Mouse (Mus musculus) lung, postnatal 0 days (tissue): ENCODE data around the gene Lim2. TPM values are rescaled to one million over a fixed set of nuclear protein-coding genes. Genes with fewer than 3 reads are reported as not detected.

Experiments
- ATAC-seq: fragments of 200-750 bp; cut with Nextera tagmentation; 2 replicates; pipeline ENCODE4 v1.8.0; 2017; ENCODE audit warnings: moderate library complexity
- DNase-seq: peaks from one replicate; pipeline ENCODE4 v3.0.0-alpha.2; 2016; ENCODE audit warnings: low spot score
- H3K27ac ChIP-seq: fragments of 300-500 bp; sonication (generic); 2 replicates; pipeline ENCODE4 v1.5.1; 2014; ENCODE audit warnings: antibody characterized with exemption, mild to moderate bottlenecking, low read length, mixed read lengths
- H3K27me3 ChIP-seq: fragments of 300-500 bp; sonication (generic); replicated peaks from 2 replicates; pipeline ENCODE4 v1.6.1; 2014; ENCODE audit warnings: low read length, mixed read lengths; ENCODE audit not compliant: insufficient read depth
- H3K36me3 ChIP-seq: fragments of 300-500 bp; sonication (generic); 2 replicates; pipeline ENCODE4 v1.6.1; 2014; ENCODE audit warnings: low read length, mixed read lengths; ENCODE audit not compliant: insufficient read depth
- H3K4me1 ChIP-seq: fragments of 300-500 bp; sonication (generic); 2 replicates; pipeline ENCODE4 v1.6.1; 2014; ENCODE audit warnings: antibody characterized with exemption, low read depth, low read length, mixed read lengths; ENCODE audit not compliant: insufficient read depth
- H3K4me2 ChIP-seq: fragments of 300-500 bp; sonication (generic); replicated peaks from 2 replicates; pipeline ENCODE4 v1.6.1; 2014; ENCODE audit warnings: low read depth, mild to moderate bottlenecking, low read length, moderate library complexity, mixed read lengths
- H3K4me3 ChIP-seq: fragments of 300-500 bp; sonication (generic); 2 replicates; pipeline ENCODE4 v1.5.1; 2014; ENCODE audit warnings: low read depth, low read length
- H3K9ac ChIP-seq: fragments of 300-500 bp; sonication (generic); replicated peaks from 2 replicates; pipeline ENCODE4 v1.6.1; 2014; ENCODE audit warnings: low read depth, mild to moderate bottlenecking
- H3K9me3 ChIP-seq: fragments of 300-500 bp; sonication (generic); 2 replicates; pipeline ENCODE4 v1.6.1; 2016; ENCODE audit warnings: low read length, mixed read lengths
- CTCF ChIP-seq: IDR thresholded peaks from 2 replicates; pipeline ENCODE4 v1.5.1; 2016; ENCODE audit warnings: antibody characterized with exemption, mild to moderate bottlenecking
- EP300 ChIP-seq: IDR thresholded peaks from 2 replicates; pipeline ENCODE4 v1.6.1; 2016; ENCODE audit warnings: antibody characterized with exemption, mild to moderate bottlenecking, control low read depth
- WGBS: fragments of 180-500 bp; shearing (Covaris S2); extraction: QIAGEN DNeasy Blood & Tissue Kit; methylation state at CpG from one replicate; pipeline ENCODE4 v1.1.7; 2014; 5-methylcytosine and 5-hydroxymethylcytosine counted together
- microRNA-seq: library from miRNA; unstranded; fragments of <30 nt; microRNA quantifications from one replicate; pipeline ENCODE4, GENCODE M21; 2016
- polyA plus RNA-seq: library from polyadenylated mRNA; unstranded; fragments of >200 nt; fragmentation: Nextera tagmentation; extraction: Ambion mirVana; gene quantifications from 2 replicates; pipeline ENCODE4 v1.2.1, GENCODE M21; 2015

Lim2 gene
- polyA plus RNA-seq, 1 experiment from 2014 or later: not detected

DNA sequence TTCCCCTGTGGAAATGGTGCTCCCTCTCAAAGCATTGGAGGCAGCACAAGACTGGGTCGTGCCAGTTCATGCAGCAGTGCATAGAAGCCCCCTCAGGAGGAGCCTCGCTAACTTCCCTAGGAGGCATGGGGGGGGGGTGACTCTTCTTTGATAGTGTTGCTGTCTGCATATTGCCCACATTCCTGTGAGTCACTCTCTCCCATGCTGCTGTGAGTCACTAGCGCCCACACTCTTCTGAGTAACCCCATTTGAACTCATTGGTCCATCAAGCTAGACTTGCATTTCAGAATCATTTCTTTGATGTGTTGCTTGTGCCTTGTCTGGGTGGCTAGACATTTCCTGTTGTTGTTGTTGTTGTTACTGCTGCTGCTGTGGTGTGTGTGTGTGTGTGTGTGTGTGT, 53.7 kb downstream of the Lim2 start:
- Histone ChIP-seq H3K27me3 (no peaks in the 10 kb centered on the region), H3K9me3 (no peaks in the 10 kb centered on the region), H3K4me3 (no peak overlapping the region), H3K4me1 (no peaks in the 10 kb centered on the region), H3K9ac (no peak overlapping the region), H3K4me2 (no peak overlapping the region), H3K27ac (no peak overlapping the region), H3K36me3 (no peaks in the 10 kb centered on the region)
- TF ChIP-seq EP300: no peak
- no peak for TF ChIP-seq CTCF
- DNase-seq (no peak), ATAC-seq (no peak)
- WGBS: 52% methylated on average over 3 of the region's 3 CpGs

DNA sequence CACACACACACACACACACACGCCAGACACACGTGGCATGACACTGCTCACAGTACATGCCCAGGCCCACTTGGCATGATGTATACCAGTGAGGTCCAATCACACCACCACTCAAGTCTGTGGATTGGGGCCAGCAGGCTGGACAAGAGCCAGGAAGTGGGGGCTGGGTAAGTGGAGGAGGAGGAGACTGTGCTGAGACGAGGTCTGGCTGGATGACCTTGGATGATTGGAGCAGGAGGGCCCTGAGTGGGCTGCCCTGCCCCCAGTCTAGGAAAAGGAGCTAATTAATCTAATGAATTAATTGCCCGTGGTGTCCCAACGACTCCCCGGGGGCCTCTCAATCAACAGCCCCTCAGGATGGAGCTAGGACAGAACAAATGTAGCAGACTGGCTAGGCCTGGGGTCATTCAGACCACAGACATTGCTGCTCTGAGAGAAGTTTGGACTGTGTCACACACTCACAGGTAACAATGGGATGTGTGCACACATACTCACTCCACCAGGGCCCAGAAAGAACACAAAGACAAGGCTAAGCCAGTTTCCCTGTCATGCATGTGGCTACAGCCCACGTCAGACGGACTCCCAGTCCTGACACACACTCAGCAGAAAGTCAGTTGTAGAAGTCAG, 54.7 kb downstream of the Lim2 start:
- H3K27me3 ChIP-seq: no peaks in the 10 kb centered on the region
- TF ChIP-seq EP300: no peak
- 45% methylated on average over 8 of the region's 8 CpGs for WGBS
- H3K36me3 ChIP-seq: no peaks in the 10 kb centered on the region
- ATAC-seq (peak; percentile 33; the same call in 1 of the 2 replicates), DNase-seq (no peak)
- no peaks in the 10 kb centered on the region for H3K9me3 ChIP-seq
- H3K27ac ChIP-seq: no peak overlapping the region
- H3K4me1 ChIP-seq: no peaks in the 10 kb centered on the region
- no peak overlapping the region for H3K9ac ChIP-seq
- no peak overlapping the region for H3K4me2 ChIP-seq
- no peak overlapping the region for H3K4me3 ChIP-seq

GRCm38 (mm10) chr7:43483236-43483635, 55.8 kb downstream of the Lim2 start:
- no peak overlapping the region for H3K4me3 ChIP-seq

More at GRCm38 (mm10) chr7:43483236-43483635, 55.8 kb downstream of the Lim2 start:
- H3K9ac ChIP-seq: no peak overlapping the region
- 1% methylated on average over 10 of the region's 10 CpGs for WGBS
- no peak for DNase-seq
- H3K4me1 ChIP-seq: no peaks in the 10 kb centered on the region
- ATAC-seq: no peak
- H3K27me3 ChIP-seq: no peaks in the 10 kb centered on the region
- no peaks in the 10 kb centered on the region for H3K9me3 ChIP-seq
- H3K27ac ChIP-seq: no peak overlapping the region
- no peaks in the 10 kb centered on the region for H3K36me3 ChIP-seq
- TF ChIP-seq CTCF (no peak), EP300 (no peak)
- no peak overlapping the region for H3K4me2 ChIP-seq

Small RNAs within 50 kb of the gene (microRNA-seq; reads per million reads assigned to microRNA genes)
- not detected for gene Mir7051

Other genes starting within 250 kb of the Lim2 start
- gene Zfp715, start 114.4 kb upstream of the Lim2 start, polyA plus RNA-seq: 9.7 and 10.5 TPM in 2 replicates
- 0.88 and 0.98 TPM in 2 replicates for gene Siglecf, start 76.3 kb upstream of the Lim2 start, polyA plus RNA-seq
- 0.43 and 0.48 TPM in 2 replicates for gene Siglecg, start 19.5 kb upstream of the Lim2 start, polyA plus RNA-seq
- 2.6 and 2.9 TPM in 2 replicates for gene Nkg7, start 9.4 kb downstream of the Lim2 start, polyA plus RNA-seq
- gene Cldnd2, start 13.1 kb downstream of the Lim2 start, polyA plus RNA-seq: 0.21 TPM in 1 of 2 replicates, not detected in the other
- gene Etfb, start 16.4 kb downstream of the Lim2 start, polyA plus RNA-seq: 356 and 377 TPM in 2 replicates
- 0.35 TPM in 1 of 2 replicates, not detected in the other for gene Gm45233, start 16.5 kb downstream of the Lim2 start, polyA plus RNA-seq
- gene Vsig10l, start 35.5 kb downstream of the Lim2 start, polyA plus RNA-seq: 5.0 TPM in 2 replicates
- gene Iglon5, start 62.4 kb downstream of the Lim2 start, polyA plus RNA-seq: 0.05 TPM in 1 of 2 replicates, not detected in the other
- not detected in 2 replicates for gene 4931406B18Rik, start 78.3 kb downstream of the Lim2 start, polyA plus RNA-seq
- gene Cd33, start 116.8 kb downstream of the Lim2 start, polyA plus RNA-seq: 5.0 and 6.2 TPM in 2 replicates
- 1.7 and 1.8 TPM in 2 replicates for gene Zfp658, start 134.6 kb downstream of the Lim2 start, polyA plus RNA-seq
- gene Zfp719, start 151.9 kb downstream of the Lim2 start, polyA plus RNA-seq: 5.7 and 6.0 TPM in 2 replicates
- gene Zfp819, start 179.5 kb downstream of the Lim2 start, polyA plus RNA-seq: 0.08 and 0.27 TPM in 2 replicates
- gene Ceacam18, start 207.0 kb downstream of the Lim2 start, polyA plus RNA-seq: 0.07 and 0.08 TPM in 2 replicates
- gene Siglece, start 232.5 kb downstream of the Lim2 start, polyA plus RNA-seq: 3.2 and 4.0 TPM in 2 replicates
- 8.5 and 9.0 TPM in 2 replicates for gene Ctu1, start 244.3 kb downstream of the Lim2 start, polyA plus RNA-seq